Mouse (Mus musculus): Measurements from ENCODE around the gene Mzf1. TPM values are rescaled to one million over a fixed set of nuclear protein-coding genes. Genes with fewer than 3 reads are reported as not detected.

The Mzf1 gene
- polyA plus RNA-seq, 1 experiment from 2014 or later: 2.0 TPM

DNA sequence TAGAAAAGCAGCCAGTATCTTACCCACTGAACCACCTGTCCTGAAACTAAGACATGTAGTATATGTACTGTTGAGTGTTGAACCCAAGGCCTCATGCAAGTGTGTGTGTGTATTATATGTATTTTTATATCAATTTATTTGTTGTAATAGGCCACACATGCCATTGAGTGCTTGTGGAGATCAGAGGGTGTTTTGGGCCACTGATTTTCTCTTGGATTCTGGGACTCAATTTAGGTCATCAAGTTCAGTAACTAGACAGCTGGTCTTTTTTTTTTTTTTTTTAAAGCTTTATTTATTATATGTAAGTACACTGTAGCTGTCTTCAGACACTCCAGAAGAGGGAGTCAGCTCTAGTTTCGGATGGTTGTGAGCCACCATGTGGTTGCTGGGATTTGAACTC lies 39.3 kb downstream of the Mzf1 start:
- Histone ChIP-seq H3K27ac (ENCODE audit: poor library complexity, severe bottlenecking) (no peak overlapping the region), H3K27me3 (replicated peaks) (no peaks in the 10 kb centered on the region), H3K9ac (no peak overlapping the region), H3K4me3 (no peak overlapping the region), H3K9me3 (replicated peaks) (no peaks in the 10 kb centered on the region; the same call in 1 of the 2 replicates), H3K4me1 (replicated peaks) (peaks cover 8% of the 10 kb centered on the region), H3K4me2 (no peak overlapping the region), H3K36me3 (no peaks in the 10 kb centered on the region)
- ATAC-seq (ENCODE audit: insufficient number of reproducible peaks, low FRiP score): no peak
- 81% methylated on average over 1 of the region's 1 CpGs for WGBS

GRCm38 (mm10) chr7:13014275-13014839 lies 40.2 kb downstream of the Mzf1 start:
- peaks cover 9% of the 10 kb centered on the region for H3K4me1 ChIP-seq (replicated peaks)
- H3K4me3 ChIP-seq: no peak overlapping the region
- H3K27ac ChIP-seq (ENCODE audit: poor library complexity, severe bottlenecking): no peak overlapping the region
- ATAC-seq (ENCODE audit: insufficient number of reproducible peaks, low FRiP score): no peak
- H3K36me3 ChIP-seq: no peaks in the 10 kb centered on the region
- H3K27me3 ChIP-seq (replicated peaks): no peaks in the 10 kb centered on the region
- WGBS: 38% methylated on average over 6 of the region's 6 CpGs
- H3K9ac ChIP-seq: no peak overlapping the region
- no peaks in the 10 kb centered on the region for H3K9me3 ChIP-seq (replicated peaks)
- no peak overlapping the region for H3K4me2 ChIP-seq

- Histone ChIP-seq H3K9ac (no peak overlapping the region), H3K4me3 (no peak overlapping the region), H3K4me1 (replicated peaks) (peaks cover 13% of the 10 kb centered on the region), H3K27ac (ENCODE audit: poor library complexity, severe bottlenecking) (no peak overlapping the region), H3K36me3 (no peaks in the 10 kb centered on the region), H3K27me3 (replicated peaks) (no peaks in the 10 kb centered on the region), H3K9me3 (replicated peaks) (no peaks in the 10 kb centered on the region), H3K4me2 (no peak overlapping the region)
- WGBS: 61% methylated on average over 4 of the region's 4 CpGs
- ATAC-seq (ENCODE audit: insufficient number of reproducible peaks, low FRiP score): no peak
These were observed 40.9 kb downstream of the Mzf1 start for GRCm38 (mm10) chr7:13013671-13014070.

DNA sequence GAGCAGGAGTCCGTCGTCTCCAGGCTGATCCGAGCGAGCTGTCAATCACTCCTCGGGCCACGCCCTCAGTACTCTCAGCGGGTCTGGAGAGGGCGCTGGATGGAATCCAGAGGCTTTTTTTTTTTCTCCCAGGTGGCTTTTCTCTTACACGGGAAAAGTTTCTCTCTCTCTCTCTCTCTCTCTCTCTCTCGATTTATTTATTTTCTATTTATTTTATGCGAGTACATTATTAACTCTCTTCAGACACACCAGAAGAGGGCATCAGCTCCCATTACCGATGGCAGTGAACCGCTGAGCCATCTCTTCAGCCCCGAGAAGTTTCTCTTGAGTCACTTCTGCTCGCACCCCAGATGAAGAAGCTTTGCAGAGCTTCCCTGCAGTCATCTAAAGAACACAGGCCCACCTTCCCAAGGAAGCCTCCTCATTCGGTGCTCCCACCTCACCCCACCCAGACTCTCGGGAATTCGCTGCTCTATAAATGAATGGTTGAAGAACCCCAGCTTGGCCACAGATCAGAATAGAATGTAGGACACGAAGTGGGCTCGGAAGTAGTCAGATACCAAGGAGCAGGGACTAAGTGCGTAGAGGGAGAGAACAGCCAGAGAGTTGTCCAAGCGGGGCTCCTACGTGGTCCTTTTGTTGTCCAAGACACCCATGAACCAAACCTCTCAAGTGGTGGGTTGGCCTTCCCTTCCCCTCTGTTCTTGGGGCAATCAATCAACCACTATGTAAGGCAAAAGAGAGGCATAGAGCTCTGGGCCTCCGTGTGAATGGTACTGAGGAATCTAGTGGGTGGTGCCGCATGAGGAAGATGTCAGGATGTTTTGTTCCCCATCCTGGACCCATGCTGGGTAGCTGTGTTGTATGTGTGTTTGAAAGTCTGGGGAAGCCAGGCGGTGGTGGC lies 44.3 kb downstream of the Mzf1 start, which contains the start of gene Zbtb45:
Gene Zbtb45 (minus strand): TSS at position 30 of the 904 bp plus-strand sequence.
- peak within 1 kb of the TSS; percentile 88 for H3K27ac ChIP-seq (ENCODE audit: poor library complexity, severe bottlenecking)
- ATAC-seq (ENCODE audit: insufficient number of reproducible peaks, low FRiP score): peak; percentile 88

DNA sequence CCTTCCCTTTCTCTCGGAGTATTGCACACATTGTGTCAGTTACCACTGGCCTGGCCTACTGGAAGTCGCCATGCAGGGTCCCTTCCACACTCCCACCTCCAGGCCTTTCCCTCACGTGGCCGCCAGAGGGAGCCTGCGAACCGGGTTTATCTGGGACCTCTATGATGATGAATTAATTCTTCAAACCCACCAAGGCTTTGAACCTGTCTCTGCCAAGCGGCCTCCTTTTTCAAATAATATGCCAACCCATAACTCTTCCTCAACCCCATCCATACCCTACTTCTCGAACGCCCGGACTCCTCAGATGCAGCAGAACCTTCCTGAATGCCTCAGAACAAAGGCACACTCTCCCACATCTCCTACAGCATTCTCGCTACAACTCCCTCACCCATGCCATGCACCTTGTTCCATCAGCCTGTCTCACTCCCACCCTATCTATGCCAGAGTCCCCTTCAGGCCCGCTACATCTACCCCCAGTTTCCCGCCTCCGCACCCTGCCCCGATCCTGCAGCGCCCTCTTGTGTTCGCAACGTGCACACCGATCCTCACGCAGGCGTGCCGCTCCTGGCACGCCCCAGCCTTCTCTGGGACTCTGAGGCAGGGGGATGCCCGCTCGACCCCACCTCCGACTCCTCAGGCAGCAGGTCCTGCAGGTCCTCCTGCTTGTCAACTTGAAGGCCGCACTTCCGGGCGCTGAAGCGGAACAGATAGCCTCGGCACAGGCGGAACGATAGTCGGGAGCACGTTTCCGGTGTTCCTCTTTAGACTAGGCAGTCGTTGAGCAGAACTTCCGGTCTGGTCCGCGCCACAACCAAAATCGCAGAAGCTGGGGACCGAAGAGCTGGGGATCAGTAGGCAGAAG lies 45.2 kb downstream of the Mzf1 start:
- WGBS: under 1% methylated on average over 42 of the region's 42 CpGs
- H3K27ac ChIP-seq (ENCODE audit: poor library complexity, severe bottlenecking): peak overlapping the region; percentile 88
- H3K27me3 ChIP-seq (replicated peaks): peaks cover 19% of the 10 kb centered on the region
- H3K4me1 ChIP-seq (replicated peaks): peaks cover 23% of the 10 kb centered on the region
- peak; percentile 88 for ATAC-seq (ENCODE audit: insufficient number of reproducible peaks, low FRiP score)
- H3K36me3 ChIP-seq: peaks cover 37% of the 10 kb centered on the region
- H3K9ac ChIP-seq: peak overlapping the region; percentile 79
- H3K4me2 ChIP-seq: peak overlapping the region; percentile 83
- H3K4me3 ChIP-seq: peak overlapping the region; percentile 65
- H3K9me3 ChIP-seq (replicated peaks): no peaks in the 10 kb centered on the region

More for the DNA sequence above, 44.3 kb downstream of the Mzf1 start, which contains the start of gene Zbtb45:
- Histone ChIP-seq H3K4me2 (peak within 1 kb of the TSS; percentile 83), H3K4me3 (peak within 1 kb of the TSS; percentile 65), H3K27me3 (replicated peaks) (peaks cover 19% of the 10 kb centered on the region), H3K9ac (peak within 1 kb of the TSS; percentile 79), H3K36me3 (peaks cover 30% of the 10 kb centered on the region), H3K4me1 (replicated peaks) (peaks cover 24% of the 10 kb centered on the region), H3K9me3 (replicated peaks) (no peaks in the 10 kb centered on the region)
- WGBS: 15% methylated on average over 26 of the region's 26 CpGs

DNA sequence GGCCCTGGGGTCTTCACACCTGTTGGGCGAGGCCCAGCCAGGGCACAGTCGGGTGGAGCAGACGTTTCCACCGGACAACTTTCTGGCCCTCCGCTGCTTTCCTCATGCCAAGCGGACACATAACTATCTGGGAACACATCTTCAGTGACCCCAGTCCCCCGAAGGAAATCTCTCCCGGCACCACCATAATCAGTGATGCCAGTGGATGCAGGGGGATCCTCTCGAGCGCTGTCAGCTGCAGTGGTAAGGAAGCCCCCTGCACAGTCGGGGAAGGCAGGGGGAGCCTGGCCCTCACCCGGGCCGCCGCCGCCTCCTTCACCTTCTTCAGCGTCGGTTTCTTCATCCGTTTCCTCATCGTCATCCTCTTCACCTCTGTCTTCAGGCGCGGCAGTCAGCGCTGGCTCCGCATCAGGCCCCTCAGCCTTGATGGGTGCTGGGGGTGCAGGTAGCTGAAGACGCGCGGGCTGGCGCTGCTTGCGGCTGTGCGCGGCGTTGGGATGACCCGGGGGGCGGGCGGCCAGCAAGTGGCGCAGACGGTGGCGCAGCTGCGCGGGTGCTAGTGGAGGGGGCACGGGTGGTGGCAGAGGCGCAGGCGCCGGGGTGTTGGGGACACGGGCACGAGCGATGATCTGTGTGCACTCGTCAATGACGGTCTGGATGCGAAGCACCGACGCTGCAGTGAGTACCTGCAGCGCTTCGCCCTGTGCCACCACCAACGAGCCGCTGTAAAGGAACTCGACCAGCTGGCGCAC lies 47.0 kb downstream of the Mzf1 start:
- Histone ChIP-seq H3K4me3 (peak overlapping the region; percentile 26; the same call in 1 of the 2 replicates), H3K27me3 (replicated peaks) (peaks cover 19% of the 10 kb centered on the region), H3K4me2 (peak overlapping the region; percentile 25; the same call in 1 of the 2 replicates), H3K9me3 (replicated peaks) (no peaks in the 10 kb centered on the region), H3K4me1 (replicated peaks) (peaks cover 21% of the 10 kb centered on the region), H3K36me3 (peaks cover 37% of the 10 kb centered on the region), H3K9ac (0 out of 2 replicates have a peak overlapping the region, but pooled peaks have one; percentile 42), H3K27ac (ENCODE audit: poor library complexity, severe bottlenecking) (no peak overlapping the region)
- ATAC-seq (ENCODE audit: insufficient number of reproducible peaks, low FRiP score): no peak
- WGBS: 40% methylated on average over 57 of the region's 57 CpGs

- Histone ChIP-seq H3K4me3 (no peak overlapping the region), H3K4me1 (replicated peaks) (peaks cover 21% of the 10 kb centered on the region), H3K27me3 (replicated peaks) (peaks cover 19% of the 10 kb centered on the region), H3K9me3 (replicated peaks) (no peaks in the 10 kb centered on the region), H3K27ac (ENCODE audit: poor library complexity, severe bottlenecking) (no peak overlapping the region), H3K36me3 (peaks cover 37% of the 10 kb centered on the region), H3K4me2 (no peak overlapping the region), H3K9ac (peak overlapping the region; percentile 19; the same call in 1 of the 2 replicates)
- WGBS: 83% methylated on average over 10 of the region's 10 CpGs
- ATAC-seq (ENCODE audit: insufficient number of reproducible peaks, low FRiP score): no peak
These were observed 48.0 kb downstream of the Mzf1 start for GRCm38 (mm10) chr7:13006531-13006930.

- Histone ChIP-seq H3K9ac (no peak overlapping the region), H3K36me3 (peaks cover 37% of the 10 kb centered on the region)
- WGBS: 86% methylated on average over 17 of the region's 17 CpGs
These were observed 48.6 kb downstream of the Mzf1 start for GRCm38 (mm10) chr7:13006011-13006410.

DNA sequence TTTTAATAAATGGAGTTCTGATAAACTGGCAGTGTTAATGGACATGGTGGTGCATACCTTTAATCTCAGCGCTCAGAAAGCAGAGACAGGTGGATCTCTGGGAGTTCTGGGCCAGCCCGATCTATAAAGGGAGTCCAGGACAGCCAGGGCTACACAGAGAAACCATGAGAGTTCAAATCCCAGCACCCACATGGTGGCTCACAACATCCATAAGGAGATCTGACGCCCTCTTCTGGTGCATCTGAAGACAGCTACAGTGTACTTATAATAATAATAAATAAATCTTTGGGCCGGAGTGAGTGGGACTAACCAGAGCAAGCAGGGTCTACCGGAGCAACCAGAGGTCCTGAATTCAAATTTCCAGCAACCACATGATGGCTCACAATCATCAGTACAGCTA lies 51.2 kb downstream of the Mzf1 start:
- Histone ChIP-seq H3K27ac (ENCODE audit: poor library complexity, severe bottlenecking) (no peak overlapping the region), H3K9me3 (replicated peaks) (no peaks in the 10 kb centered on the region), H3K36me3 (peaks cover 37% of the 10 kb centered on the region), H3K27me3 (replicated peaks) (peaks cover 19% of the 10 kb centered on the region), H3K4me2 (no peak overlapping the region), H3K4me1 (replicated peaks) (peaks cover 8% of the 10 kb centered on the region), H3K9ac (no peak overlapping the region), H3K4me3 (no peak overlapping the region)
- ATAC-seq (ENCODE audit: insufficient number of reproducible peaks, low FRiP score): no peak
- 70% methylated on average over 5 of the region's 5 CpGs for WGBS

More at GRCm38 (mm10) chr7:13006011-13006410, 48.6 kb downstream of the Mzf1 start:
- no peak overlapping the region for H3K4me2 ChIP-seq
- no peak for ATAC-seq (ENCODE audit: insufficient number of reproducible peaks, low FRiP score)
- H3K9me3 ChIP-seq (replicated peaks): no peaks in the 10 kb centered on the region
- H3K27ac ChIP-seq (ENCODE audit: poor library complexity, severe bottlenecking): no peak overlapping the region
- H3K4me1 ChIP-seq (replicated peaks): peaks cover 21% of the 10 kb centered on the region
- H3K4me3 ChIP-seq: no peak overlapping the region
- H3K27me3 ChIP-seq (replicated peaks): peaks cover 19% of the 10 kb centered on the region

DNA sequence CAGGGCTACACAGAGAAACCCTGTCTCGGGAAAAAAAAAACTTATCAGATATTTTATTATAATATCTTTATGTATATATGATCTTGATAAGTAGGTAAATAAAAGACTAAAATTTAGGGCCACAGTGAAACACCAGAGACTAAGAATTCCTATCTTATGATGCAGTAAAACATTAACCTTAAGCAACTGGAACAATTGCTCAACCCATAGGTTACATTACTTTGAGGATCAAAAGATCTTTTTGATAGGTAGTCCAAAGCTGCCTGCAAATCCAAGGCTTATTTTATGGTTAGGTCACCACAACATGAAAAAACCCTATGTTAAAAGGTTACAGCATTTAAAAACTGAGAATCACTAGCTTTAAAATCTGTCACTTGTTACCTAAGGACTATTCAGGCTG lies 53.0 kb downstream of the Mzf1 start:
- Histone ChIP-seq H3K4me2 (no peak overlapping the region), H3K9me3 (replicated peaks) (no peaks in the 10 kb centered on the region), H3K9ac (no peak overlapping the region), H3K27me3 (replicated peaks) (peaks cover under 1% of the 10 kb centered on the region; the same call in 1 of the 2 replicates), H3K27ac (ENCODE audit: poor library complexity, severe bottlenecking) (no peak overlapping the region), H3K36me3 (peaks cover 19% of the 10 kb centered on the region), H3K4me3 (no peak overlapping the region), H3K4me1 (replicated peaks) (no peaks in the 10 kb centered on the region)
- ATAC-seq (ENCODE audit: insufficient number of reproducible peaks, low FRiP score): no peak
- WGBS: 64% methylated on average over 1 of the region's 1 CpGs

Data from heart, embryonic 12.5 days (tissue).